Mouse (Mus musculus): ENCODE data around the gene Fhl3. TPM values are rescaled to one million over a fixed set of nuclear protein-coding genes. Genes with fewer than 3 reads are reported as not detected.

Fhl3 gene
- total RNA-seq, 1 experiment: 13.7 TPM

- Histone ChIP-seq H3K9ac (ENCODE audit: insufficient read depth, low read depth, low read length, poor library complexity, severe bottlenecking) (no peak overlapping the region), H3K4me1 (ENCODE audit: control insufficient read depth in 2 of 2, insufficient read depth in 2 of 2, low read length in 2 of 2, poor library complexity in 1 of 2) (peaks cover 0 to 17% of the 10 kb centered on the region in 2 experiments; a peak in 2 of 4 replicates), H3K27ac (ENCODE audit: insufficient read depth, low read depth, low read length, poor library complexity, severe bottlenecking) (no peak overlapping the region; the same call in 1 of the 2 replicates), H3K4me3 (ENCODE audit: insufficient read depth in 1 of 2, low read depth in 1 of 2, low read length in 2 of 2, poor library complexity in 1 of 2, severe bottlenecking in 1 of 2) (no peak overlapping the region), H3K9me3 (ENCODE audit: control insufficient read depth, insufficient read depth, low read depth, low read length) (no peaks in the 10 kb centered on the region), H3K36me3 (ENCODE audit: control insufficient read depth, insufficient read depth, low read length, poor library complexity, severe bottlenecking) (no peaks in the 10 kb centered on the region)
- DNase-seq (ENCODE audit: low read depth, low spot score): no peak
- in situ Hi-C loops (cut with MboI; ENCODE audit: low sequenced_read_pairs in 2 of 2, unreplicated experiment in 2 of 2): no loop called here
- TF ChIP-seq CHD2 (IDR thresholded peaks at IDR 0.05; ENCODE audit: low read depth, low read length) (no peak), HCFC1 (IDR thresholded peaks at IDR 0.05; ENCODE audit: borderline replicate concordance, insufficient read depth, low read length) (no peak), MAFK (IDR thresholded peaks at IDR 0.05; ENCODE audit: insufficient read depth, low read depth, low read length) (no peak)
Measured at GRCm38 (mm10) chr4:124670232-124670631, 30.3 kb upstream of the Fhl3 start.

DNA sequence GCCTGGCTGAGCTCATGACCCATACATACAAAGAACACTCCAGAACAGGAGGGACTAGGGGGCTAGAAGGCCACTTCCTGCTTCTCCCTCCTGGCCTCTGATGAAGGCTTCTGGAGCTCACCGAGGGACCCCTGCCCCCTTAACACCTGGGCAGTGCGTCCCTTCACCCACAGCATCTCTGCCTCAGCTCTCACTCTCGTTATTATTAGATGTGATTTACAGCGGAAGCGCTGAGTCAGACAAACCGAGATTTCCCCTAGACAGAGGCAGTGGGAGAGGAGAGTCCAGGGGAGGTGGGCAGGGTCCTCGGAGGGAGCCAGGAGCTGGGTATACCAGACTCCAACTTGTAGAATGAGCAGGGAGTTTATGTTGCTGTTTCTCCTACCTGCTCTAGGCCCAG lies 28.9 kb upstream of the Fhl3 start:
- TF ChIP-seq MAFK (IDR thresholded peaks at IDR 0.05; ENCODE audit: insufficient read depth, low read depth, low read length) (no peak), HCFC1 (IDR thresholded peaks at IDR 0.05; ENCODE audit: borderline replicate concordance, insufficient read depth, low read length) (no peak), ZC3H11A (IDR thresholded peaks at IDR 0.05; ENCODE audit: borderline replicate concordance, low read depth, low read length) (no peak), ZNF384 (IDR thresholded peaks at IDR 0.05; ENCODE audit: low read depth, low read length) (no peak), CHD2 (IDR thresholded peaks at IDR 0.05; ENCODE audit: low read depth, low read length) (no peak)
- DNase-seq (ENCODE audit: low read depth, low spot score): no peak
- in situ Hi-C loops (cut with MboI; ENCODE audit: low sequenced_read_pairs in 2 of 2, unreplicated experiment in 2 of 2): no loop called here
- Histone ChIP-seq H3K4me3 (ENCODE audit: insufficient read depth in 1 of 2, low read depth in 1 of 2, low read length in 2 of 2, poor library complexity in 1 of 2, severe bottlenecking in 1 of 2) (no peak overlapping the region), H3K9me3 (ENCODE audit: control insufficient read depth, insufficient read depth, low read depth, low read length) (no peaks in the 10 kb centered on the region), H3K4me1 (ENCODE audit: control insufficient read depth in 2 of 2, insufficient read depth in 2 of 2, low read length in 2 of 2, poor library complexity in 1 of 2) (peaks cover 0 to 17% of the 10 kb centered on the region in 2 experiments; a peak in 2 of 4 replicates), H3K36me3 (ENCODE audit: control insufficient read depth, insufficient read depth, low read length, poor library complexity, severe bottlenecking) (0 out of 2 replicates have a peak, but pooled peaks cover 3% of the 10 kb centered on the region), H3K27ac (ENCODE audit: insufficient read depth, low read depth, low read length, poor library complexity, severe bottlenecking) (no peak overlapping the region), H3K9ac (ENCODE audit: insufficient read depth, low read depth, low read length, poor library complexity, severe bottlenecking) (no peak overlapping the region)

GRCm38 (mm10) chr4:124672347-124673320 lies 27.9 kb upstream of the Fhl3 start:
- H3K9me3 ChIP-seq (ENCODE audit: control insufficient read depth, insufficient read depth, low read depth, low read length): no peaks in the 10 kb centered on the region
- TF ChIP-seq ZNF384 (IDR thresholded peaks at IDR 0.05; ENCODE audit: low read depth, low read length) (peak; percentile 71), ZC3H11A (IDR thresholded peaks at IDR 0.05; ENCODE audit: borderline replicate concordance, low read depth, low read length) (no peak)
- peaks cover 5% of the 10 kb centered on the region; the same call in 1 of the 2 replicates for H3K36me3 ChIP-seq (ENCODE audit: control insufficient read depth, insufficient read depth, low read length, poor library complexity, severe bottlenecking)
- DNase-seq (ENCODE audit: low read depth, low spot score): no peak
- H3K4me1 ChIP-seq (ENCODE audit: control insufficient read depth in 2 of 2, insufficient read depth in 2 of 2, low read length in 2 of 2, poor library complexity in 1 of 2): peaks cover 0 to 17% of the 10 kb centered on the region in 2 experiments; a peak in 2 of 4 replicates
- H3K4me3 ChIP-seq (ENCODE audit: insufficient read depth in 1 of 2, low read depth in 1 of 2, low read length in 2 of 2, poor library complexity in 1 of 2, severe bottlenecking in 1 of 2): peak overlapping the region; percentile 40 to 41; a peak in 3 of 4 replicates
- H3K27ac ChIP-seq (ENCODE audit: insufficient read depth, low read depth, low read length, poor library complexity, severe bottlenecking): no peak overlapping the region
- no peak overlapping the region for H3K9ac ChIP-seq (ENCODE audit: insufficient read depth, low read depth, low read length, poor library complexity, severe bottlenecking)
- in situ Hi-C loops (cut with MboI; ENCODE audit: low sequenced_read_pairs in 2 of 2, unreplicated experiment in 2 of 2): no loop called here

DNA sequence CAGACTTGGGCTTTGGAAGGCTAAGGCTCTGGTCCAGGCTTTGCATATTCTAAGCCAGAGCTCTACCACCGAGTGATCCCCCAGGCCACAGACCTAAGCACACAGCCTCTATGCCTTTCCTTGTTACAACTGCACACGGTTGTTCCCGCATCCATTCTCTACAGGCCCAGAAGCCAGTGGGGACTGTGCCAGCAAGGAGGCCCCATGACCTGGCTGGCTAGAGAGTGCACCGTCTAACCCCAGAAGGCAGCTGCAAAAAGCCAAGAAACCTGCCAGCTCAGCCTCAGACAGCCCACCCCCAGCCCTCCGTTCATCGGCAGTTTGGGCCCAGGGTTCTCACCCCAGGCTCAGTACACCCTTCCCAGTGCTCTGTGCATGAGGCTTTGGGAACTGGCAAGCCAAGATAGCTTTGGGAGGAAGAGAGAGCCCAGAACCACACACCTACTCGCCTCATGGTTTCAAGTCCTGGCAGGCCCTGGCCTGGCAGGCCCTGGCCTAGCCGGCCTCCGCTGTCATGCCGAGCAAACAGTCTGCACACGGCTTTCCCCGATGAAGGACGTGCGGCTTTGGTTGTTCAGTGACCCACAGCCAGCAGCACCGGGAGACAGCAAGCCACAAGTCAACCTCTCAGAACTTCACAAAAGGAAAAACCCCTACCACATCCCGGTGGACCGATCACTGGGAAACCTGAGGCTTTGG lies 26.0 kb upstream of the Fhl3 start:
- no peak for DNase-seq (ENCODE audit: low read depth, low spot score)
- H3K4me3 ChIP-seq (ENCODE audit: insufficient read depth in 1 of 2, low read depth in 1 of 2, low read length in 2 of 2, poor library complexity in 1 of 2, severe bottlenecking in 1 of 2): no peak overlapping the region
- peaks cover 0 to 15% of the 10 kb centered on the region in 2 experiments; a peak in 2 of 4 replicates for H3K4me1 ChIP-seq (ENCODE audit: control insufficient read depth in 2 of 2, insufficient read depth in 2 of 2, low read length in 2 of 2, poor library complexity in 1 of 2)
- no peak overlapping the region for H3K9ac ChIP-seq (ENCODE audit: insufficient read depth, low read depth, low read length, poor library complexity, severe bottlenecking)
- no peak overlapping the region for H3K27ac ChIP-seq (ENCODE audit: insufficient read depth, low read depth, low read length, poor library complexity, severe bottlenecking)
- TF ChIP-seq ZNF384 (IDR thresholded peaks at IDR 0.05; ENCODE audit: low read depth, low read length) (no peak), CHD2 (IDR thresholded peaks at IDR 0.05; ENCODE audit: low read depth, low read length) (no peak), HCFC1 (IDR thresholded peaks at IDR 0.05; ENCODE audit: borderline replicate concordance, insufficient read depth, low read length) (no peak), MAFK (IDR thresholded peaks at IDR 0.05; ENCODE audit: insufficient read depth, low read depth, low read length) (no peak), ZC3H11A (IDR thresholded peaks at IDR 0.05; ENCODE audit: borderline replicate concordance, low read depth, low read length) (no peak)
- in situ Hi-C loops (cut with MboI; ENCODE audit: low sequenced_read_pairs in 2 of 2, unreplicated experiment in 2 of 2): loop anchor here in 1 of 2 experiments (25.0 kb wide), 1 partner anchor 737 kb away; no protein-coding TSS in a partner anchor
- no peaks in the 10 kb centered on the region for H3K9me3 ChIP-seq (ENCODE audit: control insufficient read depth, insufficient read depth, low read depth, low read length)
- H3K36me3 ChIP-seq (ENCODE audit: control insufficient read depth, insufficient read depth, low read length, poor library complexity, severe bottlenecking): peaks cover 5% of the 10 kb centered on the region; the same call in 1 of the 2 replicates
